ENCODE assay signal across 10 mouse cellular contexts in genomic region chr16:22820731-22821130, GRCm38 (mm10). TPM values are rescaled to one million over a fixed set of nuclear protein-coding genes. Genes with fewer than 3 reads are reported as not detected.
DNase-seq lines count a peak whose midpoint lies in the region; ATAC-seq and TF ChIP-seq lines count a peak whose summit lies in the region.
"Had no signal": no experiment of that assay in that cellular context is flagged by ENCODE, and none has a peak within 500 bp of the region (broad histone marks: within the 10 kb centered on the region; RNA-seq: fewer than 3 reads in every experiment).

No protein-coding gene starts in this region.

- no peak overlapping the region for H3K4me2 ChIP-seq in liver, postnatal 0 days (ENCODE audit: low read depth, low read length)
- H3K4me2 ChIP-seq in liver, embryonic 11.5 days: no peak overlapping the region
- H3K4me2 ChIP-seq: embryonic facial prominence, embryonic 15.5 days had no signal

- WGBS in liver, postnatal 0 days (ENCODE audit: insufficient replicate concordance): 72% methylated on average over 8 of the region's 8 CpGs
- 68% methylated on average over 8 of the region's 8 CpGs for WGBS in liver, embryonic 11.5 days

- H3K4me1 ChIP-seq in liver, postnatal 0 days (ENCODE audit: insufficient read depth): no peaks in the 10 kb centered on the region
- H3K4me1 ChIP-seq in liver, embryonic 11.5 days (replicated peaks; ENCODE audit: control insufficient read depth, insufficient read depth, low read length): no peaks in the 10 kb centered on the region
- H3K4me1 ChIP-seq: embryonic facial prominence, embryonic 15.5 days had no signal

- H3K36me3 ChIP-seq in liver, postnatal 0 days (replicated peaks; ENCODE audit: insufficient read depth, low read length): peaks cover 33% of the 10 kb centered on the region
- peaks cover 4% of the 10 kb centered on the region; the same call in 1 of the 2 replicates for H3K36me3 ChIP-seq in liver, embryonic 11.5 days (ENCODE audit: control insufficient read depth, insufficient read depth, low read length)

- no peak overlapping the region for H3K27ac ChIP-seq in liver, postnatal 0 days (ENCODE audit: low read depth)
- no peak overlapping the region for H3K27ac ChIP-seq in liver, embryonic 11.5 days (ENCODE audit: low read depth, low read length)
- H3K27ac ChIP-seq: embryonic facial prominence, embryonic 15.5 days had no signal

- H3K4me3 ChIP-seq in liver, postnatal 0 days (ENCODE audit: low read depth, low read length): no peak overlapping the region
- no peak overlapping the region for H3K4me3 ChIP-seq in liver, embryonic 11.5 days (ENCODE audit: low read depth, low read length)
- H3K4me3 ChIP-seq: embryonic facial prominence, embryonic 15.5 days had no signal

- no peaks in the 10 kb centered on the region for H3K27me3 ChIP-seq in liver, postnatal 0 days (ENCODE audit: insufficient read depth, low read length)
- no peaks in the 10 kb centered on the region for H3K27me3 ChIP-seq in liver, embryonic 11.5 days (replicated peaks; ENCODE audit: control insufficient read depth, insufficient read depth, low read length)
- H3K27me3 ChIP-seq: embryonic facial prominence, embryonic 15.5 days had no signal

- H3K9ac ChIP-seq in liver, postnatal 0 days (replicated peaks): no peak overlapping the region
- H3K9ac ChIP-seq in liver, embryonic 11.5 days (ENCODE audit: low read depth, low read length): no peak overlapping the region
- H3K9ac ChIP-seq: embryonic facial prominence, embryonic 15.5 days had no signal

- DNase-seq in embryo, embryonic 10 days (ENCODE audit: low spot score): peak; percentile 49
- no peak for DNase-seq in embryo, embryonic 9.5 days (ENCODE audit: extremely low spot score)
- DNase-seq in liver, postnatal 0 days: no peak
- DNase-seq in liver, embryonic 11.5 days (ENCODE audit: low spot score): no peak
- DNase-seq in frontal cortex, postnatal 25 days (ENCODE audit: low spot score in 2 of 2): peak; percentile 10 to 37
- DNase-seq in right cerebral cortex, postnatal 25 days: peak; percentile 39
- no peak for DNase-seq in thymus, postnatal 4 days
- DNase-seq in adrenal gland, postnatal 36 days: no peak

- TF ChIP-seq CTCF in liver, postnatal 0 days (IDR thresholded peaks at IDR 0.05; ENCODE audit: low read depth): peak; percentile 35

- no peak for ATAC-seq in liver, postnatal 0 days
- ATAC-seq in liver, embryonic 11.5 days (replicated peaks; ENCODE audit: low FRiP score): no peak

- H3K9me3 ChIP-seq in liver, postnatal 0 days (ENCODE audit: low read length): no peaks in the 10 kb centered on the region
- H3K9me3 ChIP-seq in liver, embryonic 11.5 days (ENCODE audit: control insufficient read depth, low read length): no peaks in the 10 kb centered on the region
- H3K9me3 ChIP-seq: embryonic facial prominence, embryonic 15.5 days had no signal

- TF ChIP-seq EP300 in liver, postnatal 0 days (IDR thresholded peaks at IDR 0.05; ENCODE audit: low read depth): no peak

RNA-seq across cellular contexts. Expression of gene Crygs, which starts 9.4 kb away (rescaled TPM):
- not detected in 2 replicates for polyA plus RNA-seq in liver, postnatal 0 days (2015; fragmentation: Nextera tagmentation; extraction: Ambion mirVana)
- not detected in 2 replicates for polyA plus RNA-seq in liver, embryonic 11.5 days (2014; fragmentation: Nextera tagmentation; extraction: Ambion mirVana)
- not detected for total RNA-seq in adrenal gland, postnatal 36 days (2021)
- polyA plus RNA-seq: limb, embryonic 14.5 days had no signal

RNA-seq across cellular contexts. Expression of gene Tbccd1, which starts 36.7 kb away (rescaled TPM):
- 13.7 and 14.6 TPM in 2 replicates for polyA plus RNA-seq in liver, postnatal 0 days (2015; fragmentation: Nextera tagmentation; extraction: Ambion mirVana)
- 44.8 and 47.3 TPM in 2 replicates for polyA plus RNA-seq in liver, embryonic 11.5 days (2014; fragmentation: Nextera tagmentation; extraction: Ambion mirVana)
- total RNA-seq in adrenal gland, postnatal 36 days (2021): 10 to 100 TPM; 17.7 to 24.9 TPM

RNA-seq across cellular contexts. Expression of gene Dnajb11, which starts 36.9 kb away (rescaled TPM):
- 48.9 and 50.3 TPM in 2 replicates for polyA plus RNA-seq in liver, postnatal 0 days (2015; fragmentation: Nextera tagmentation; extraction: Ambion mirVana)
- polyA plus RNA-seq in liver, embryonic 11.5 days (2014; fragmentation: Nextera tagmentation; extraction: Ambion mirVana): 125 and 131 TPM in 2 replicates
- total RNA-seq in adrenal gland, postnatal 36 days (2021): 10 to 100 TPM; 80.8 to 81.5 TPM

Comparison
In these comparisons a context has a peak if more than half of its experiments do, and no peak if none do; other contexts are left out.
1. DNase-seq: peak in embryo, embryonic 10 days (single experiment), frontal cortex, postnatal 25 days (2 of 2) and right cerebral cortex, postnatal 25 days (single experiment); none in embryo, embryonic 9.5 days (single experiment), liver, postnatal 0 days (single experiment), liver, embryonic 11.5 days (single experiment), thymus, postnatal 4 days (single experiment) and adrenal gland, postnatal 36 days (0 of 2).